Mouse (Mus musculus) layer of hippocampus, postnatal 25 days (tissue): ENCODE measurements around the gene Mocs1. TPM values are rescaled to one million over a fixed set of nuclear protein-coding genes. Genes with fewer than 3 reads are reported as not detected.
"Not testable (repeated sequence)": the region's sequence is repeated elsewhere in the genome, so short reads cannot be mapped to it uniquely, and the experiment has no call there.

Experiments used
- DNase-seq, 2 experiments: peaks; one replicate each; pipeline ENCODE4 v3.0.0; 2022; ENCODE audit warnings: mixed read lengths in 2 of 2, low spot score in 1 of 2; ENCODE audit errors: extremely low spot score in 1 of 2
- total RNA-seq, 2 experiments: library from RNA; stranded (reverse); gene quantifications; 2 replicates each; pipeline ENCODE4 v1.2.3; 2021

Gene Mocs1
- total RNA-seq, 2 experiments from 2014 or later, result 12.9 to 13.7 TPM

DNA sequence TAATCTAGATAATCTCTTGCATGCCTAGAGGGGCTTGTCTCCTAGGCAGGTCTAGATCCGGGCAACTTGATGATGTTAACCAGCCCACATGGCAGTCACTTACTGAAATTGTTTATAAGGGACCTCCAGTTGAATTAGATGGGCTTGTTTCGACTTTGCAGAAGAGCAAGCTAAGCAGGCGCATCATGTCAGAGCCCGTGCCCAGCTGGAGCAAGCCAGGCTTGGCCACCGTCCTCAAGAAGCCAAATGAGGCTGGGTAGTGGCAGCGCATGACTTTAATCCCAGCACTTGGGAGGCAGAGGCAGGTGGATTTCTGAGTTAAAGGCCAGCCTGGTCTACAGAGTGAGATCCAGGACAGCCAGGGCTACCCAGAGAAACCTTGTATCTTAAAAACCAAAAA lies 3.0 kb downstream of the Mocs1 start:
- DNase-seq, result no peak

DNA sequence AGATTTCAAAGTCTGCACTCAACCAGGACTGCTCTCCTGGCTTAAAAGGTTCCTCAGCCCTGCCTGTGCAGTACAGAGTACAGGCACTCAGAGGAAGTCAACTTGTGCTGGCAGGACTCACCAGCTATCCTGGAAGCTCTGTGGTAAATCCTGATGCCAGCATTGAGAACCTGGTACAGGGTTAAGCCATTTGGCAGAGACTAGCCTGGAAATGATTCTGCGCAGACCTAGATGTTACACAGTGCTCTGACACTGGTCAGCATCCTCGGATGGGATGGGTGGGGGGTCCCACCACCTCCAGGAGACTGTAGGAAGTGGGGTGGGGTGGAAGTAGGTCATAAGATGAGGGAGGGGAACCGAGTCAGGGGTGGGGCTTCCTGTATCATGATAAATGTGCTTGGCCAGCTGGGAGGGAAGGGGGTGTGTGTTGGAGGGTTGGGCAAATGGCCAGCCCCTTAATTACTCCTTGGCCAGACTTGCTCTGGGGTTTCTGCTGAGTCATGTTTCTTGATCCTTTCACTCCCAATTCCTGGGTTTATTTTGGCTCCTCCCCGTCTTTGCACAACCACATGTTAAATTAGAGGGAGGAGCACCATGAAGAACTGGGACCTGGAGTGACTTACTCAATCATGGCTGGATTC lies 4.0 kb downstream of the Mocs1 start:
- no peak for DNase-seq

GRCm38 (mm10) chr17:49433071-49433470 lies 4.9 kb downstream of the Mocs1 start:
- DNase-seq, result no peak

DNA sequence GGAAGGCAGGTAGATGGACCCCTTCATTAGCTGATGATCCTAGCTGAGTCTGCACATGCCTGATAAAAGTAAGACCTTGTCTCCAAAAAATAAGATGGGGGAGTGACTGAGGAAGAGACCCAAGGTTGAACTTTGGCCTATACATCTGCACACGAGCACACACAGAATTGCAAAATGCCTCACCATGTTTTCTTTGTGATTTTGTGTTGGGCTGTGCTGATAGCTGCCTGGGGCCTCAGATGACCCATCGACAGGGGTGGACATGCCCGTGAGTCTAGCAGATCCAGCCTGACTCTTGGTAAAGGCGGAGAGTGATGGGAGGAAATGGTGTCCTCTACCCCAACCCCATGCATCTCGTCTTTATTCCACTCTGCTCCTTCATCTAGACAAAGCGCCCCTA lies 6.1 kb downstream of the Mocs1 start:
- no peak for DNase-seq

GRCm38 (mm10) chr17:49435081-49435480 lies 6.9 kb downstream of the Mocs1 start:
- no peak for DNase-seq

GRCm38 (mm10) chr17:49436631-49437030 lies 8.5 kb downstream of the Mocs1 start:
- DNase-seq, result no peak

- not testable (repeated sequence) for DNase-seq
These were observed 9.1 kb downstream of the Mocs1 start for GRCm38 (mm10) chr17:49437306-49437705.

DNA sequence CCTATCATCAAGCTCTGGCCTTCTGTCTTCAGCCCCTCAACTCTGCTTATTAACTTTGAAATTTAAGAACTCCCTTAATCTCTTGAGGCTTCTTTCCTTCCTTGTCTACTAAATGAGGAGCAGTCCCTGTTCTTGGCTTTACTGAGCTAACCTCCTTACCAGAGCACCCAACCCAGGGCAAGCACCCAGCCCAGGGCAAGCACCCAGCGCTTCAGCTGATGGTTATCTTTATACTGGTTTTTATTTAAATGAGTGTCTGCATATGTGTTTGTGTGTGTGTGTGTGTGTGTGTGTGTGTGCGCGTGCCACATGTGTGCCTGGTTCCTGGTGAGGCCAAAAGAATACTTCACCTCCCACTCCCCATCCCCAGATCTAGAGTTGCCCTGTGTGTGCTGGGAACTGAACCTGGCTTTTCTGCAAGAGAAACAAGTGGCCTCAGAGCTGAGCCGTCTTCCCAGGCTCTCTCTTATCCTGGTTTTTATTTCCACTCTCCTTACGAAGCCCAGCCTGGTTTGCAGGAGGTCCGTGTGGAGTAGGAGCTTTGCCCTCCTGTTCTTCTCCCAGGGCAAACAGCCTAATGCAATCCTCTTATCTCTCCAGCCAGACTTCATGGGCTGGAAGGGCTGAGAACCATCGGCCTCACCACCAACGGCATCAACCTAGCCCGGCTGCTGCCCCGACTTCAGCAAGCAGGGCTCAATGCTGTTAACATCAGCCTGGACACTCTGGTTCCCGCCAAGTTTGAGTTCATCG lies 10.8 kb downstream of the Mocs1 start:
- DNase-seq, result no peak

DNA sequence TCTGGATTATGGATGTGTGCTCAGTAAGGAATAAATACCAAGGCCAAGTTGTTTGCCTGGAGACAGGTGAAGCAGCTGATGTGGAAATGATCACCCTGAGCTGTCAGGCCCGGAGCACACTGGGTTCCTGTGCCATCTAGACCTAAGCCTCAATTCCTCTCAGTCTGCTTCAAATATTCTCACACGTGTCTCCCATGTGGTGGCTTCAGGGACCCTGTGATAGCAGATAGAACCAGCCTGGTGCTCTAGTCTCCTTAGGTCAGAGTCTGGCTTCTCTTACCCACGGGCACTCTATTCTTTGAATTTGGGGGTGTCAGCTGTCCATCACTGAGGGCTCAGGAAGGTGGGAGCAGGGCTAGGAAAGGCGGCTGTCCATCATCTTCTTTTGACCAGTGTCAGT lies 11.5 kb downstream of the Mocs1 start:
- DNase-seq, result no peak

GRCm38 (mm10) chr17:49440331-49441130 lies 12.4 kb downstream of the Mocs1 start:
- DNase-seq, result no peak

GRCm38 (mm10) chr17:49442841-49443240 lies 14.7 kb downstream of the Mocs1 start:
- not testable (repeated sequence) for DNase-seq

DNA sequence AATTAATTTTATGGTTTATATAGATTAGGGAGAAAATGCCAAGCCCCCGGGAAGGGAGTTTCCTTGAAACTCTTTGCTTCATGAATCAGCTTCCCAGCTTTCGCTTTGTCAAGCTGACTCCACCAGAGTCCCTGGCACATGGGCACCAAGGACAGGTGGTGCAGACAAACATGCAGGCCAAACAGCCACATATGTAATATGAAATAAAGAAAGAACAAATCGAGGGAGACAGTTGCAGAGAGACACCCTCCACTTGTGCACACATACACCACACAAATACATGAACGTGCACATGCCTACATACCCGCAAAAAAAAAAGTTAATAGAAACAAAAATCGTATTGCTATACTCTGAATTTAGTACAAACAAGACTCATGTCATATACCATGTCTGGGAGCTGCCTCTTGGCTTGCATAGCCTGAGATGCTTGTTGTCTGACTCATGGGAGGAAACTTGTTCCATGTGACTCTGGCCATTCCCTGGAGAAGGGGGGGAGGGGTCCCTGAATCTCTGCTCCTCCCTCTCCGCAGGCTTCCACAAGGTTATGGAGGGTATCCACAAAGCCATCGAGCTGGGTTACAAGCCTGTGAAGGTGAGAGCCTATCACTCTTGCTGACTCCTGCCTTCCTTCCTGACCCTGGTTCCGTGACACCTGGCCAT lies 20.5 kb downstream of the Mocs1 start:
- no peak for DNase-seq

- DNase-seq, result no peak
These were observed 21.1 kb downstream of the Mocs1 start for GRCm38 (mm10) chr17:49449230-49449608.

- DNase-seq, result no peak
These were observed 22.8 kb downstream of the Mocs1 start for GRCm38 (mm10) chr17:49450922-49451321.

- DNase-seq, result no peak
These were observed 28.2 kb downstream of the Mocs1 start for GRCm38 (mm10) chr17:49456334-49456733.

DNA sequence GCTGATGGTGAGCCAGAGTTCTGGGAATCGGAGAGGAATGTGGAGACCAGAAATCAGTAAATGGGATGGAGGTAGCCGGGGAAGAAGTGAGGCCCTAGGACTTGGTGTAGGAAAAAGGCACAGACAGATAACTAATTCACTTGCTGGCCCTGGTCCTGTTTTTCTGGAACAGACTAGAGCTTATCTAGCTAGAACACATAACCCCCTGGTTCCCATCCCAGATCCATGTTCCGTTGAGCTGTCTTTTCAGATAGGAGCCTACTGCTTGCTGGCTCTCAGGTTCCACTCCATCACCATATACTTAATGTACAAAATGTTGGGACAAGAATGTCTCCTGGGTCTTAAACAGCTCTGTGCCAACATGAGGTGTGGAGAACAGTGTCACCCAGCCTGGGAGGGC lies 29.7 kb downstream of the Mocs1 start:
- no peak for DNase-seq

DNA sequence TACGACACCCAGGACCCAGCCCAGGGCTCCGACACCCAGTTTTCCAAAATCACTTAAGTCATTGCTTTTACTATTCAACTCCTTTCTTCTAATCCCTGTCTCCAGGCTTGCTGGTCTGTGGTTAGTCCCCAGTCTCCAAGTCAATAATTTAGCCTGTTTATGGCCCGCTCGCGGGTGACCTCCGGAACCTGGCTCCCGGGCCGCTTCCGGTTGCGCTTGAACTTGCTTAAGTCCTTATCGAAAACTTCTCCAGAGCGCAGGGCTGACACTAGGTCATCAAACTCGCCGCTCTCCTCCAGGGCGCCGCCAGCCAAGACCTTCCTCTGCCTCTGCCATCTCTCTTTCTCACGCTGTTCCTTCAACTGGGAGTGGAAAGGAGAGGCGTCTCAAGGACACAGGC lies 30.2 kb downstream of the Mocs1 start:
- no peak for DNase-seq

DNA sequence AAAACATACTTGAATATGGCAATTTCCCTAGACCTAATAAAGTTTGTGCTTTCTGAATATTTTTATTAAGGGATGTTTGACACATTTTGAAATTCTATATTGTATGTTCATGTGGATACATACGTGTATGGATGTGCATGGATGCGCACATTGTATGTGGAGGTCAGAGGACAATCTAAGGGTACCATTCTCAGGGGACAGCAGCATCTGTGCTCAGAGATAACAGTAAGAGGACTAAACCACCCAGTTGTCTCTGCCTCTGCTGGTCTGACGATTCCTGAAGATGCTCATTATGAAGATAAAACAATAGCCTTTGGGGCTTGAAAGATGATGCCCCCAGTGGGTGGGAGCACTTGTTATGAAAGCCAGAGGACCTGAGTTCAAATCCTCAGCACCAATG lies 36.7 kb downstream of the Mocs1 start:
- DNase-seq, result no peak

DNA sequence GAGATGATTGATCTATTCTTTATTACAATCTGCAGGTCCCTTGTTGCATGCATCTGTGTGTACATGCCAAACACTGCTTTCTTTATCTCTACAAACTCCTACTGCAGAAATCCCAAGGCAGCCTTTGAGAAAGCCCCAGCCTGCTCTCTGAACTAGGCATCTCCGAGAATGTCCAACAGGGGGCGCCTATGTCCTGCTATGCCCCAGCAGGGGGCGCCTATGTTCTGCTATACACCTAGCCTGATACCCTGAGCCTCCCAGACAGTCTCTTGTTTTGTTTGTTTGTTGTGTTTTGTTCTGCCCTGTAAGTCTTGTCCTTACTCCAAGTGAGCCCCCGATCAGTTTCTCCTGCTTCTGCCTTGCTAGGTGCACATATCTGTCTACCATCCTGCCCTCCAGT lies 40.1 kb downstream of the Mocs1 start:
- DNase-seq, result peak; percentile 70 to 87

DNA sequence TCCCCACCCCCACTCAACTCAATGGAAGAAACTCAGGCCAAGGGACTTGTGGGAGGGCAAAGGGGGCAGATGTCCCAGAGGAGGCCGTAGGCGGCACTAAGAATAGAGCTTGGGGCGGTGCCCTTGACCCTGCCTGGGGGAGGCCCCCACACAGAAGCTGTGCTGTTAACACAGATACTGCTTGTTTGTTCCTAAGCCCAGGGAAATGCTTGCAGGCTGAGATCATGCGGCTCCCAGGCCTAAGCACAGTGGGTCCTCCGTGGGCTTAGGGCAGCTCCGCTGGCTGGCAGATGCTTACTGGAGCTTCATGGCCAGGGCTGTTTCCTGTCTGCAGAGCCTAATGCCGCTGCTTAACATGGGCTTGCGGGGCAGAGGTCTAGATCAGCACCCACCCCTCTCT lies 44.5 kb downstream of the Mocs1 start:
- no peak for DNase-seq

- no peak for DNase-seq
These were observed 45.9 kb downstream of the Mocs1 start for GRCm38 (mm10) chr17:49474051-49474450.
